Mouse (Mus musculus) thymus, adult 2 months (tissue): ENCODE data around the gene Tmem151a.

Experiments
- CTCF ChIP-seq: fragments of 200-500 bp; IDR thresholded peaks from 2 replicates; pipeline ENCODE4 v1.5.1; 2012; ENCODE audit warnings: mild to moderate bottlenecking, control low read depth, low read length, moderate library complexity, borderline replicate concordance; ENCODE audit not compliant: control insufficient read depth, poor library complexity, insufficient read depth; ENCODE audit errors: extremely low read depth
- POLR2A ChIP-seq: fragments of 200-500 bp; IDR thresholded peaks from 2 replicates; pipeline ENCODE4 v1.6.1; 2012; ENCODE audit warnings: mild to moderate bottlenecking, low read length, control low read depth, moderate library complexity; ENCODE audit not compliant: control insufficient read depth, poor library complexity, insufficient read depth; ENCODE audit errors: extremely low read depth

DNA sequence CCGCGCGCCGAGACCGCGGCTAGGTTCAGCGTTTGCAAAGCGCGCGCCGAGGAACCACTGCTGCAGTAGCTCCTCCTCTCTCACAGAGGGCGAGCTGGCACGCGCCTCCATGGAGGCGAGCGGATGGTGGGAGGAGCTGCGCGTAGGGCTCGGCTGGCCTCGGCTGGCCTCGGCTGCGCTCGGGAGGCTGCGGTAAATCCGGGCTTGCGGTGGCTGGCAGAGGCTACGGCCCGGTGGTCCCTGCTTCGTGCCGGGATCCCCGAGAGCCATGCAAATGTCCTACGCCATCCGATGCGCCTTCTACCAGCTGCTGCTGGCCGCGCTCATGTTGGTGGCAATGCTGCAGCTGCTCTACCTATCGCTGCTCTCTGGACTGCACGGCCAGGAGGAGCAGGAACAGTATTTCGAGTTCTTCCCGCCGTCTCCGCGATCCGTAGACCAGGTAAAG, 46.6 kb downstream of the Tmem151a start, which contains the start of the genes B4gat1 and AC124502.3:
- TF ChIP-seq CTCF (peak; percentile 68; the same call in 1 of the 2 replicates), POLR2A (peak; percentile 57; the same call in 1 of the 2 replicates)
